Mouse (Mus musculus): ENCODE data around the gene S100a3.

The S100a3 gene

DNA sequence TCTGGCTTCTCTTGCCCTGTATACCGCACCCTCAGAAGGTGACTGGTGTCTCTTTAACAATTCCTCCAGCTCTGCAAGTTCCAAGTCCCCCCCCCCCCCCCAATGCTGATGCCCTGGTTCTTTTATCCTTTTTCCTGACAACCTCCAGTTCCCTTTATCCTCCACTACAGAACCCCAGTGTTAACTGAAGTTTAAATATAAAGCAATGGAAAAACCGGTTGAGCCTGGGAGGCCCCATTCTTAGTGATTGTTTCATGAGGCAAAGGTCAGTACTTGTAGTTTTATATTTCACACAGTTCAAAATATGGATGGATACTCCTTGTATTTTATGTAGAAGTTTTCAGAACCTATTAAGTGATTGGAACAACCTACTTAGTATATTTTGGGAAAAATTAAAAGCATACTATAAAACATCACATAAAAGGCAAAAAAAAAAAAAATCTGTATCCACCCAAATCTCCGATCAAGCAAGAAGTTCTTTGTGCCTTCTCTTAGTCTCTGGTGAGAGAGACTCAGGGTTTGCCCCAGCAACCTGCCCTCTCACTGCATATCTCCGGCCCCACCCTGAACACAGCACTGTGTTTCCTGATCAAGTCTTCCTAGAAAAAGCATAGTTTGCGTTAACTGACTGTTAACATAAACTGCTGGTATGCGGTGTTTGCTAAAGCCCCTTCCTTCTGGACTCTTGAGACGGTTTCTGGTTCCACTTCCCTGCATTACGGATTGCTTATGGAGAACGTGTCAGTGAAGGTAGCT is 66.1 kb downstream of the S100a3 start:
- no peak for DNase-seq (ENCODE audit: low read depth)

DNA sequence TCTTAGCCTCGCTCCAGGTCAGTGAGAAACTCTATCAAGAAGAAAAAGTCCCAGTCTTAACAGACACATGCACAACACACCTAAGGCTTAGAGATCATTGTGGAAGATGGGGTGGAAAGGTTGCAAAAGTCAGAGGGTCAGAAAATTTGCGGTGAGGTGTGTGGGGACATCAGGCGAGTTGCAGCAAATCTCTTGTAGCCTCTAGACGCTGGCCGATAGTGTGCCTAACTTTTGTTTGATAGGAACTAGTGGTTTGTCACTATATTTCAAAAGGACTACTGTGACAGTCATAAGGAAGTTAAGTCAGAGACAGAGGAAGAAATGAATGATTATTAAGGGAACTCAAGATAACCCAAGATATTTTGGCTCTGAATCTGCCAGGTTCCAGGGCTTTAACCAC is 67.0 kb downstream of the S100a3 start:
- no peak for DNase-seq (ENCODE audit: low read depth)

DNA sequence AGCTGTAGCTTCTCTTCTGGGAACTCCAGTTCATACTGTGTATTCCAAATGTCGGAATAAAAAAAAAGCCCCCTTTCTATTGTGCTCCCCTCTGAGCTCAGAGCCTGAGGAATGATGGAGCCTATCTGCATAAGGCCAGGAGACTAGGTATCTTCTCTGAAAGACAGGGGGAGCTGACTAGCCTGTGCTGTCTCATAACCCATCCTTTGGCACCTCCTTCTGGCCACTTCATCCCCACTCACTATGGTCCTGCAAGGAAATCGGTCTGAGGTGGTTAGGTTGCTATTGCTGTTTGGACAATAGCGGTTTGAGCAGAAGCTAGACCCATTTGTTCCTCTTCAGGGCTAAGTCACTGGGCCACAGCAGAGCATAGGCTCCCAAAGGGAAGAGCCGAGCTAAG is 67.4 kb downstream of the S100a3 start:
- no peak for DNase-seq (ENCODE audit: low read depth)

DNA sequence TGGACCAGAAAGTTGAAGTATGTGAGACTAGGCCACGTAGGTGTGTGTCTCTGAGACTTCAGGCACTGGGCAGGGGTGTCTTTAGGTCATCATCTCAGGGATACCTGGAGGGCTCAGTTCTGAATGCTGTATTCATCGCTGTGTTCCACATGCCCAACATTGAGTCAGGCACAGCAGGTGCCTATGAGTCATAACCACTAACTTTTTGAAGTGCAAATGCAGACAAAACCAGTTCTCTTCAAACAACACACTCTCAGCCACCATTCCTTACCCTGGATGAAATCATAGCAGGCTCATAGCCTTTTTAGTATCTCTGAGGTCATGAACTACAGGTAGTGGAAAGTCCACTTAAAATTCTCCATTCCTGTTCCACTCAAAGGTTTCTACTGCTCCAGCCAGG is 68.9 kb downstream of the S100a3 start:
- no peak for DNase-seq (ENCODE audit: low read depth)

DNA sequence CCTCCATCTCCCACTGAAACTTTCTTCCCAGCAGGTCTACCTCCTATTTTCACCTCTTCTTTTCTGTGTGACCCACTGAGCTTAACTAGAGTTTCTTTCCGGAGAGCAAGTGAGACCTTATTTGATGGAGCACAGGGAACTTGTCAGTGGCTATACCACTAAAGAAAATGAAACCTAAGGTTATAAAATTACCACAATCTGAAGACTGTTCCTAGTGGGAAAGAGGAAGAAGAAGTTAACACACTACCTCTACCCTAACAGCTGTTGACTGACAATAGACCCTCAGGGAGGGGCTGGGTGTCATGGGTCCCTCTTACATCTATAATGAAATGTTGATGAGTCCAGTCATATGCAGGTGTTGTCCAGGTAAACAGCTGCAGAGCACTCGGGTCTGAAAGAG is 71.6 kb downstream of the S100a3 start:
- no peak for DNase-seq (ENCODE audit: low read depth)

DNA sequence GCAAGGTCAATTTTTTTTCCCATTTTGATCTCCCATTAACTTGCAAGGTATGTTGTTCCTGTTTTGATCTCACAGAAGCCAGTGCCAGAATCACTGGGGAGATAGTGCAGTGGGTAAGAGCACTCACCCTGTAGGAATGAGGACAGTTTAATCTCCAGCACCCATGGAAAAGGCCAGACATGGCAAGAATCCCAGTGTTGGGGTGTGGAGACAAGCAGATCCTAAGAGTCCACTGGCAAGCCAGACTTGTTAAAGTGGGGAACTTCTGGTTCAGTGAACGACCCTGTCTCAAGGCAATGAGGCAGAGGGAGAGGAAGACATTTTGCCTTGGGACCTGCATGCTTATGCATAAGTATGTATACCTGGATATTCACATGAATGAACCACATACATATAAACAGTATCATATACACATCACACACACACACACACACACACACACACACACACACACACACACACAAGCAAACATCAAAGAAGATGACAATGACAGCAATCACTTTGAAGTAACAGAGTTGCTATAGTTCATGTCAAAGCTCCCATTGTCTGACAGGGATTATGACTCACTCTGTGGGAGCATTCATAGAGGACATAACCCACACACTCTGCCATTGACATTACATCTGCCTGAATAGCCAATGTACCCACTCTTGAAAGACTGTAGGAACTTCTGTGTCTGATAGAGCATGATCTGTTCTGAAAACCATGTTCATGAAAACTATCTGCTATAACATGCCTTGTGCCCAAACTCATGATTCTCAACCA is 78.3 kb downstream of the S100a3 start:
- DNase-seq (ENCODE audit: low read depth), result no peak

DNA sequence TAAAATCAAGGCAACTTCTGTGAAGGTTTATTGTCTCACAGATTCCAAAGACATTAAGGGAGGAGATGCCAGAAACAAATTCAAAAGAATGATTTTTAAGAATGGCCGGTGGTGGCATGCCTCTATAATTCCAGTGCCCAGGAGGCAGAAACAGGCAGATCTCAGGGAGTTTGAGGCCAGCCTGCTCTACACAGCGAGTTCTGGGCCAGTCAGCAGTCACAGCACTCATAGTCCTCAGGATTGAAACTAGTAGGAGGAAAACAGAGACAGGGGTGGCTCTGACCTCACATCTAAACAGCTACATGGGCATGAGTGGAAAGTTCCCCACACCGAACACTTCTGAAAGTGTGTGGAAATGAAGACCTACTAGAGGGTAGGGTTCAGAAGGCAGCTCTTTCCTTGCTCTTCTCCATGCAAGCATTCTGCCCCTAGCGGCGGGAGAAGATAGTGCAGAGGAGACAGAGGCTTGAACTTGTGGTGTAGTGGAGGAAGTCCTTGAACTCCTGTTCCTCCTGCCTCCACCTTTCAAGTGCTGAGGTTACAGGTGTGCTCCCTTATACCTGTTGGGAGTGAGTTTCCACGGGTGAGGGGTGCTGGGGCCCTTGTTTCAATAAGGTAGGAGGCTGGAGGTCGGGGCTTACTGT is 79.3 kb downstream of the S100a3 start:
- peak; percentile 73 for DNase-seq (ENCODE audit: low read depth)

DNA sequence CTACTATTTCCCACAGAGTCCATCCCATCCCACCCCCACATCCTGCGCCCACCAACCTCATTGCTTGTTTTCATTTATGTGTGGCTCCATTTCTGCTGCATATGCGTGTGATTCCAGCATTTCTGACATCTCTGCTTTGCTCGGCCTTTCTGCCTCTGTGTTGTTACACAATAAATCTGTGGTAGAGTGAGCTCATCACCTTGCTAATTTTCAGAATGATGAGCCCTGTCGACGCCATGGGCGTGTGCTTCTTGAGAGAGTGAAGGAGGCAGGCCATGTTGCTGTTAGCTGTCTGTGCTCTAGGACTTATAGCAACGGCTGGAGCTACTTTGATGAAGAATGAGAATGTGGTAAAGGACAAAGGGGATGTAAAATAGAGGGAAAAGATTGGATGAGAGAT is 80.6 kb downstream of the S100a3 start:
- DNase-seq (ENCODE audit: low read depth), result no peak

DNA sequence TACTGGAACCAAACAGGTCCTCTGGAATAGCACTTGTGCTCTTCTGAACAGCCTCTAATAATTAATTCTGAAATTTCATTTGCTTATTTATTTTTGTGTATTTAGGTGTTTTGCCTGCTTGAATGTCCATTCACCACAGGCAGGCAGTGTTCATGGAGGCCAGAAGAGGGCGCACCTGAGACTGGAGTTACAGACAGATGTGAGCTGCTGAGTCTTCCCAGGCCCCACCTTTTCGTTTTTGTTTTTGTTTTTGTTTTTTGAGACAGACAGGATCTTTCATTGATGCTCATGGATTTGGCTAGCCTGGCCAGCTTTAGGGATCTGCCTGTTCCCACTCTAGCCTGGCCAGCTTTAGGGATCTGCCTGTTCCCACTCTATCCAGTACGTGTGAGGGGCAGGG is 83.8 kb downstream of the S100a3 start:
- peak; percentile 53 for DNase-seq (ENCODE audit: low read depth)

DNA sequence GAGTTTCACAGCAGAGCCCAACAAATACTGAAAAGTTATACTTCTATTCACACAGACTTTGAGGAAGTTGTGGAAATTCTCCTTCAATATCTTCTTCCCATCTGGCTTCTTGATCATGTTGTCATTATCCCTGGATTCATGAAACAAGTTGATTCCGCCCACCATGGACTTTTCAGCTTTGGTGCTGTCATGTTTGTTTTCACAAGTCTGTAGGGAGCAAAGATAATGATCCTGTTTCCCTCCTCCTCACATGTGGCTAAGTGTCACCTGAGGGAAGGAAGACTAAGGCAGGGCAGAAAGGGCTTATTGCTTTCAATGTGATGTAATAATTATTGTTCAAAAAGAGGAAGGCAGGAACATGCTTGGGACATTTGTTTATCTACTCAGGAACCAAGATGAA is 86.9 kb downstream of the S100a3 start:
- DNase-seq (ENCODE audit: low read depth), result no peak

DNA sequence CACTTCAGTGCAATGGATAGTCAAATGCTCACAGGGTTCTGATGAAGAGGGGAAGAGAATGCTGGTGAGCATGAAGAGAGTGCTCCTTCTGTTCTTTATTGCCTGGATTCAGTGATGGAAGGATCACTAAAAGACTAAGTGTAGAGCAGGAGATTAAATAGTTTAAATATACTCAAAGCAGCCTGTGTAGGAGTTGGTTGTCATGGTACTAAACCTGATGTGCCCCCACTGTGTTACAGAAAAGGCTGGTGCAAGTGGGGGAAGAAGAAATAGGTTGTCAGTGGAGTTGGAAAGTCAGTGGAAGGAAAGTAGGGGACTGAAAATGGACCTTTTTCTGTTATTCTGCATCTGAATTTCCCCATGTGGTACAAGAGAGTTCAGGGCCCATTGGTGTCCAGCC is 88.6 kb downstream of the S100a3 start:
- DNase-seq (ENCODE audit: low read depth), result no peak

DNA sequence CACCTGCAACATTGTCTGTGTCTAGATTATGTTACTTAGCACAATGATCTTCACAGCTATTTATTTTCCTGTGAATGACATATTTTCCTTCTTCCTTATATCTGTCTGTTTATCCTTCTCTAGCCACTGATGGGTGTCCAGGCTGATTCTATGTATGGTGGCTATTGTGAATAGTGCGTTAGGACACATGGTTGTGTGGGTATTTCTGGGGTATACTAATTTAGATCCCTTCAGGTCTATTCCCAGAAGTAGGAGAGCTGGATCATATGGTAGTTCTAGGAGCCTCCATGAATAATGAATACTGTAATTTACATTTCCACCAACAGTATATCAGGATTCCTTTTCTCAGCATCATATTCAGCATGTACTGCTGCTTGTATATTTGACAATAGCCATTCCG is 89.5 kb downstream of the S100a3 start:
- DNase-seq (ENCODE audit: low read depth), result no peak
